Mouse (Mus musculus) G1E (cell line): ENCODE measurements at regions not wholly inside any gene's neighbourhood (a gene's known extent, or its start where the extent isn't known, plus 50 kb on each side); places are given as distances from the start of the nearest gene placed in this dataset.

Experiments
- CTCF ChIP-seq: IDR thresholded peaks from 2 replicates; pipeline ENCODE4 v1.5.1; 2012; ENCODE audit warnings: low read depth, low read length, inconsistent platforms, mixed read lengths
- GATA1 ChIP-seq: IDR thresholded peaks from 2 replicates; pipeline ENCODE4 v1.6.1; 2012; ENCODE audit warnings: borderline replicate concordance, low read length, inconsistent platforms, mixed read lengths
- GATA2 ChIP-seq: IDR thresholded peaks from 2 replicates; pipeline ENCODE4 v1.6.1; 2012; ENCODE audit warnings: low read depth, low read length, inconsistent platforms, borderline replicate concordance
- POLR2AphosphoS5 ChIP-seq: IDR thresholded peaks from 2 replicates; pipeline ENCODE4 v1.6.1; 2012; ENCODE audit warnings: low read depth, low read length, inconsistent platforms; ENCODE audit not compliant: insufficient replicate concordance
- TAL1 ChIP-seq: conservative IDR thresholded peaks from 2 replicates; pipeline ENCODE4 v1.6.1; 2012; ENCODE audit warnings: low read depth, low read length, inconsistent platforms, mixed read lengths

DNA sequence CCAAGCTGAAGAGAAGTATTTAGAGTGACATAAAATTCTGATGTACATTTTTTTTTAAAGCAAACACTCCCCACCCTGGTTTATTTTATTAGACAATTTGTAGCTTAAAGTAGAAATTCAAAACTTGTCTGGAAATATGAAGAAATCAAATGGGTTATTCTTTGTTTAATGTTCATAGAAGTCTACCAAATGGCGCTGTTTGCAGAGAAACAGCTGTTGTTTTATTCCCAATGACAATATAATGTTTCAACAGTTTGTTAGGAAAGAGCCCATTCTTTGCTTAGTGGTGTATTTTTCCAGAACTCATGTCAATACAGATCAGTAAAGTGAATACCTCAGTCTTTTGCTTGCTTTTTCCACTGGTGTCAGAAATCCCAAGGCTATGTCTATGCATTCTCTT, 1035.9 kb downstream of the Cdh8 start:
- TF ChIP-seq GATA1 (no peak), CTCF (no peak), TAL1 (no peak), POLR2AphosphoS5 (no peak), GATA2 (no peak)
